Mouse (Mus musculus): ENCODE results near the gene Nr1h3. TPM values are rescaled to one million over a fixed set of nuclear protein-coding genes. Genes with fewer than 3 reads are reported as not detected.

The Nr1h3 gene
- polyA plus RNA-seq, 1 experiment from 2014 or later, result 3.3 TPM

Other genes with a start within 250 kb of the Nr1h3 start
- gene Rapsn, start 167.2 kb downstream of the Nr1h3 start, polyA plus RNA-seq (2015; fragmentation: Nextera tagmentation; extraction: Ambion mirVana), result 2.7 and 3.4 TPM in 2 replicates
- gene Psmc3, start 148.8 kb downstream of the Nr1h3 start, polyA plus RNA-seq (2015; fragmentation: Nextera tagmentation; extraction: Ambion mirVana), result 307 and 315 TPM in 2 replicates
- 41.2 and 48.5 TPM in 2 replicates for gene Slc39a13, start 132.4 kb downstream of the Nr1h3 start, polyA plus RNA-seq (2015; fragmentation: Nextera tagmentation; extraction: Ambion mirVana)
- 4.7 and 5.4 TPM in 2 replicates for gene Spi1, start 120.4 kb downstream of the Nr1h3 start, polyA plus RNA-seq (2015; fragmentation: Nextera tagmentation; extraction: Ambion mirVana)
- gene Mybpc3, start 84.7 kb downstream of the Nr1h3 start, polyA plus RNA-seq (2015; fragmentation: Nextera tagmentation; extraction: Ambion mirVana), result 0.10 and 0.13 TPM in 2 replicates
- 6.8 and 10.1 TPM in 2 replicates for gene Madd, start 19.0 kb downstream of the Nr1h3 start, polyA plus RNA-seq (2015; fragmentation: Nextera tagmentation; extraction: Ambion mirVana)
- gene Acp2, start 51 bp upstream of the Nr1h3 start, polyA plus RNA-seq (2015; fragmentation: Nextera tagmentation; extraction: Ambion mirVana), result 27.1 and 27.3 TPM in 2 replicates
- gene Ddb2, start 34.1 kb upstream of the Nr1h3 start, polyA plus RNA-seq (2015; fragmentation: Nextera tagmentation; extraction: Ambion mirVana), result 16.2 and 17.0 TPM in 2 replicates
- gene Pacsin3, start 53.1 kb upstream of the Nr1h3 start, polyA plus RNA-seq (2015; fragmentation: Nextera tagmentation; extraction: Ambion mirVana), result 39.9 and 40.3 TPM in 2 replicates
- gene Arfgap2, start 62.1 kb upstream of the Nr1h3 start, polyA plus RNA-seq (2015; fragmentation: Nextera tagmentation; extraction: Ambion mirVana), result 86.6 and 92.2 TPM in 2 replicates
- gene 1110051M20Rik, start 241.9 kb upstream of the Nr1h3 start, polyA plus RNA-seq (2015; fragmentation: Nextera tagmentation; extraction: Ambion mirVana), result 56.0 and 65.7 TPM in 2 replicates